Comparison of ENCODE assay signal across 17 mouse cellular contexts in genomic region chr2:135660816-135661215, GRCm38 (mm10). TPM values are rescaled to one million over a fixed set of nuclear protein-coding genes. Genes with fewer than 3 reads are reported as not detected.
DNase-seq lines count a peak whose midpoint lies in the region; ATAC-seq and TF ChIP-seq lines count a peak whose summit lies in the region.
"Had no signal": no experiment of that assay in that cellular context is flagged by ENCODE, and none has a peak within 500 bp of the region (broad histone marks: within the 10 kb centered on the region; RNA-seq: fewer than 3 reads in every experiment).

No protein-coding gene starts in this region.

- 0 out of 2 replicates have a peak overlapping the region, but pooled peaks have one; percentile 16 for H3K4me2 ChIP-seq in limb, embryonic 13.5 days (replicated peaks)
- peak overlapping the region; percentile 76 for H3K4me2 ChIP-seq in hindbrain, embryonic 15.5 days
- H3K4me2 ChIP-seq in neural tube, embryonic 15.5 days, result peak overlapping the region; percentile 73

- H3K27me3 ChIP-seq in limb, embryonic 13.5 days, result no peaks in the 10 kb centered on the region
- no peaks in the 10 kb centered on the region for H3K27me3 ChIP-seq in limb, embryonic 10.5 days (ENCODE audit: low read depth, poor library complexity, severe bottlenecking)
- H3K27me3 ChIP-seq in hindbrain, embryonic 15.5 days, result no peaks in the 10 kb centered on the region
- H3K27me3 ChIP-seq in neural tube, embryonic 15.5 days (replicated peaks), result no peaks in the 10 kb centered on the region
- H3K27me3 ChIP-seq: kidney, embryonic 15.5 days had no signal

- no peaks in the 10 kb centered on the region; the same call in 1 of the 2 replicates for H3K36me3 ChIP-seq in limb, embryonic 13.5 days
- H3K36me3 ChIP-seq in limb, embryonic 10.5 days, result peaks cover 6% of the 10 kb centered on the region; the same call in 1 of the 2 replicates
- H3K36me3 ChIP-seq in hindbrain, embryonic 15.5 days, result no peaks in the 10 kb centered on the region
- H3K36me3 ChIP-seq in neural tube, embryonic 15.5 days, result no peaks in the 10 kb centered on the region
- H3K36me3 ChIP-seq: kidney, embryonic 15.5 days had no signal

- H3K4me3 ChIP-seq in gastrocnemius, adult 2 months, result peak overlapping the region; percentile 91
- H3K4me3 ChIP-seq in limb, embryonic 13.5 days, result no peak overlapping the region
- no peak overlapping the region for H3K4me3 ChIP-seq in limb, embryonic 10.5 days
- peak overlapping the region; percentile 84 for H3K4me3 ChIP-seq in hindbrain, embryonic 15.5 days
- peak overlapping the region; percentile 12; the same call in 1 of the 2 replicates for H3K4me3 ChIP-seq in neural tube, embryonic 15.5 days (replicated peaks)
- H3K4me3 ChIP-seq: kidney, embryonic 15.5 days had no signal

- no peaks in the 10 kb centered on the region for H3K9me3 ChIP-seq in limb, embryonic 13.5 days
- H3K9me3 ChIP-seq in limb, embryonic 10.5 days (replicated peaks), result no peaks in the 10 kb centered on the region
- H3K9me3 ChIP-seq in hindbrain, embryonic 15.5 days, result no peaks in the 10 kb centered on the region
- no peaks in the 10 kb centered on the region for H3K9me3 ChIP-seq in neural tube, embryonic 15.5 days (replicated peaks)
- H3K9me3 ChIP-seq: kidney, embryonic 15.5 days had no signal

- DNase-seq in gastrocnemius, adult 2 months, result no peak
- DNase-seq in gastrocnemius, postnatal 25 days, result no peak
- DNase-seq in limb, embryonic 10.5 days (ENCODE audit: low spot score), result no peak
- no peak for DNase-seq in right cerebral cortex, adult 2 months (ENCODE audit: low spot score in 2 of 2)
- DNase-seq: embryo, embryonic 11 days; gastrocnemius, postnatal 14 days; layer of hippocampus, adult 9-11 months; lung, postnatal 4 days; retina, postnatal 1 day; thymus, postnatal 14 days had no signal

- no peak overlapping the region for H3K9ac ChIP-seq in limb, embryonic 13.5 days
- H3K9ac ChIP-seq in hindbrain, embryonic 15.5 days, result no peak overlapping the region
- no peak overlapping the region for H3K9ac ChIP-seq in neural tube, embryonic 15.5 days (replicated peaks)
- H3K9ac ChIP-seq: kidney, embryonic 15.5 days; liver, embryonic 14.5 days had no signal

- H3K4me1 ChIP-seq in limb, embryonic 13.5 days, result peaks cover 5% of the 10 kb centered on the region; the same call in 1 of the 2 replicates
- peaks cover 9% of the 10 kb centered on the region for H3K4me1 ChIP-seq in limb, embryonic 10.5 days
- peaks cover 19% of the 10 kb centered on the region for H3K4me1 ChIP-seq in hindbrain, embryonic 15.5 days (replicated peaks)
- peaks cover 6% of the 10 kb centered on the region; the same call in 1 of the 2 replicates for H3K4me1 ChIP-seq in neural tube, embryonic 15.5 days

- H3K27ac ChIP-seq in gastrocnemius, adult 2 months, result peak overlapping the region; percentile 94
- no peak overlapping the region for H3K27ac ChIP-seq in limb, embryonic 13.5 days
- H3K27ac ChIP-seq in limb, embryonic 10.5 days, result no peak overlapping the region
- no peak overlapping the region for H3K27ac ChIP-seq in hindbrain, embryonic 15.5 days (replicated peaks)
- H3K27ac ChIP-seq in neural tube, embryonic 15.5 days (replicated peaks), result no peak overlapping the region
- H3K27ac ChIP-seq: kidney, embryonic 15.5 days; liver, embryonic 14.5 days had no signal

- WGBS in limb, embryonic 13.5 days, result 50% methylated on average over 4 of the region's 4 CpGs
- WGBS in limb, embryonic 10.5 days, result 56% methylated on average over 4 of the region's 4 CpGs
- 67% methylated on average over 4 of the region's 4 CpGs for WGBS in hindbrain, embryonic 15.5 days
- 59% methylated on average over 4 of the region's 4 CpGs for WGBS in neural tube, embryonic 15.5 days

- TF ChIP-seq CTCF in gastrocnemius, adult 2 months (IDR thresholded peaks at IDR 0.05), result no peak

- no peak for ATAC-seq in limb, embryonic 13.5 days (ENCODE audit: low FRiP score, low read depth)
- ATAC-seq in hindbrain, embryonic 15.5 days (ENCODE audit: low FRiP score, low read depth), result no peak
- no peak for ATAC-seq in neural tube, embryonic 15.5 days (ENCODE audit: low FRiP score)
- no peak for ATAC-seq in activated CD4-positive, CD25-positive, alpha-beta regulatory T cell, adult 4 months

- intact Hi-C loops in gastrocnemius, adult 2 months (cut with DNase I), result loop anchor here (5.0 kb wide), 1 partner anchor 56 kb away; no protein-coding TSS in a partner anchor

RNA-seq across cellular contexts. Expression of gene Plcb4, which starts 2.0 kb away (rescaled TPM):
- 10 to 100 TPM; 19.7 to 21.8 TPM for total RNA-seq in gastrocnemius, adult 2 months (2021)
- total RNA-seq in gastrocnemius, postnatal 25 days (2021), result 10 to 100 TPM; 23.5 to 28.5 TPM
- 19.1 and 19.9 TPM in 2 replicates for polyA plus RNA-seq in limb, embryonic 13.5 days (2015; fragmentation: Nextera tagmentation; extraction: Ambion mirVana)
- polyA plus RNA-seq in limb, embryonic 10.5 days (2016; fragmentation: Nextera tagmentation; extraction: Ambion mirVana), result 8.4 and 10.7 TPM in 2 replicates
- 46.1 and 50.6 TPM in 2 replicates for polyA plus RNA-seq in hindbrain, embryonic 15.5 days (2015; fragmentation: Nextera tagmentation; extraction: Ambion mirVana)
- polyA plus RNA-seq in neural tube, embryonic 15.5 days (2015; fragmentation: Nextera tagmentation; extraction: Ambion mirVana), result 34.5 and 35.5 TPM in 2 replicates
- polyA plus RNA-seq in activated CD4-positive, CD25-positive, alpha-beta regulatory T cell, adult 4 months (2017; shearing (Covaris generic)), result 10 to 100 TPM; 19.5 to 19.6 TPM
- total RNA-seq: MEL had no signal

Comparison
In these comparisons a context has a peak if more than half of its experiments do, and no peak if none do; other contexts are left out.
1. H3K4me3 ChIP-seq: peak in gastrocnemius, adult 2 months (single experiment), hindbrain, embryonic 15.5 days (single experiment) and neural tube, embryonic 15.5 days (single experiment); none in limb, embryonic 13.5 days (single experiment) and limb, embryonic 10.5 days (single experiment).
2. H3K4me2 ChIP-seq: peak in every context shown above with its lines; median percentile 76 in hindbrain, embryonic 15.5 days; 73 in neural tube, embryonic 15.5 days; 16 in limb, embryonic 13.5 days.